Mouse (Mus musculus) bone marrow, adult 2 months (tissue): ENCODE measurements at regions not wholly inside any gene's neighbourhood (a gene's known extent, or its start where the extent isn't known, plus 50 kb on each side); places are given as distances from the start of the nearest gene placed in this dataset.
"Not testable (repeated sequence)": the region's sequence is repeated elsewhere in the genome, so short reads cannot be mapped to it uniquely, and the experiment has no call there.

Experiments
- H3K27ac ChIP-seq: fragments of 200-500 bp; 2 replicates; pipeline ENCODE4 v1.5.1; 2012; ENCODE audit warnings: low read depth, mild to moderate bottlenecking, control low read depth, inconsistent platforms, low read length; ENCODE audit not compliant: control insufficient read depth, poor library complexity, insufficient read depth
- H3K4me1 ChIP-seq: fragments of 200-500 bp; 2 replicates; pipeline ENCODE4 v1.6.1; 2011; ENCODE audit warnings: low read length; ENCODE audit not compliant: control insufficient read depth, insufficient read depth
- H3K4me3 ChIP-seq: fragments of 200-500 bp; replicated peaks from 2 replicates; pipeline ENCODE3; 2011; ENCODE audit warnings: mild to moderate bottlenecking, low read depth, low read length, control low read depth; ENCODE audit not compliant: control insufficient read depth
- CTCF ChIP-seq: fragments of 200-500 bp; IDR thresholded peaks from 2 replicates; pipeline ENCODE4 v1.5.1; 2011; ENCODE audit warnings: low read length, control low read depth; ENCODE audit not compliant: control insufficient read depth, insufficient read depth
- POLR2A ChIP-seq: fragments of 200-500 bp; IDR thresholded peaks from 2 replicates; pipeline ENCODE4 v1.6.1; 2011; ENCODE audit warnings: low read depth, mild to moderate bottlenecking, control low read depth, low read length, borderline replicate concordance; ENCODE audit not compliant: control insufficient read depth
- WGBS: fragments of 180-500 bp; shearing (Covaris S2); methylation state at CpG from one replicate; pipeline ENCODE4 v1.1.7; 2018; 5-methylcytosine and 5-hydroxymethylcytosine counted together

DNA sequence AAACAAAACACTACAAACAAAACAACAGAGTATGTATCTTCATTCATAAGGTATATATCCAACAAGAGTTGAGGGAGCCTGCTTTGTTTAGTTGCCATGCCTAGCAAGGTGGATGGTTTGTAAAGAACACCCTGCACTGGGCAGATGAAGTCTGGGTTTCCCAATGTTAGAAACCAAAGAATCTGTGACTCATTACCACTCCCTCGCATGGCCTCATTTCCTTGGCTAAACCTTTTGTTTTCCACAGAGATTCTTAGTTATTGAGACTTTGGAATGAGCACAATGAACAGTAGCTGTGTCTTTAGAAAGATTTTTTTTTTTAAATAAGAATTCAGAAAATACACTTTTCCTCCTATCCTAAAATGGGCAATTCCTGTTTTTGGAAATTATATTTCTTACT is 151.3 kb upstream of the Dmrta1 start:
- 53% methylated on average over 1 of the region's 1 CpGs for WGBS
- no peak overlapping the region for H3K4me3 ChIP-seq
- no peaks in the 10 kb centered on the region for H3K4me1 ChIP-seq
- TF ChIP-seq POLR2A, result no peak
- no peak for TF ChIP-seq CTCF
- H3K27ac ChIP-seq, result no peak overlapping the region

DNA sequence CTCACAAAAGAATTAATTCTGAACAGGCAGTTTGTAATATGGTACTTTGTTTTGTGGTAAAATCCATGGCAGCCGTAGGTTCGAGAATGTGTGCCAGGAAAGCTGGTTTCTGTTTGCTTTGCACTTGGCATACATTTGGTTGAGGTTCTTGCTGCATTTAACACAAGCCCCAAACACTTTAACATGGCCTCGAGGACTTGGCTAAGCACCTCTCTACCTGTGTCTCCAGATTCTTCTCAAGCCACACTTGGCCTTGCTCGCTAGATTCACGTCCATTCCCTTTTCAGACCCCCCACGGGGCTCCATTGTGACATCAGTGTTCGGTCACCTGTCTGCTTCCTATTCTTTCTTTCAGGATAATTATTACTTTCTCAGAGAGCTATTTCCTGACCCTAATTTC is 151.9 kb upstream of the Dmrta1 start:
- TF ChIP-seq POLR2A (no peak), CTCF (no peak)
- WGBS, result 77% methylated on average over 7 of the region's 7 CpGs
- no peak overlapping the region for H3K27ac ChIP-seq

DNA sequence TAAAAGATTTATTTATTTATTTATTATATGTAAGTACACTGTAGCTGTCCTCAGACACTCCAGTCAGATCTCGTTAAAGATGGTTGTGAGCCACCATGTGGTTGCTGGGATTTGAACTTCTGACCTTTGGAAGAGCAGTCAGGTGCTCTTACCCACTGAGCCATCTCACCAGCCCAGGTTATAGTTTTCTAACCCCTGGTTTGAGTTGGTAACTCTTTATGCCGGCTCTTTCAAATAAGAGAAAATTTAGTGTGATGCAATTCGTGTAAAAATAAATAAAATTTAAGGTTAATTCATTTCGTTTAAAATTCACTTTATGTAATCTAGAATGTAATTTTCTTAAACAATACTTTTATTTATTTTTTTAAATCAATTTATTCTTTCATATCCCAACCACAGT is 153.7 kb upstream of the Dmrta1 start:
- H3K27ac ChIP-seq, H3K4me1 ChIP-seq, H3K4me3 ChIP-seq: not testable (repeated sequence)
- 42% methylated on average over 4 of the region's 4 CpGs for WGBS

More for the DNA sequence above, 151.9 kb upstream of the Dmrta1 start:
- no peak overlapping the region for H3K4me3 ChIP-seq
- H3K4me1 ChIP-seq, result no peaks in the 10 kb centered on the region

DNA sequence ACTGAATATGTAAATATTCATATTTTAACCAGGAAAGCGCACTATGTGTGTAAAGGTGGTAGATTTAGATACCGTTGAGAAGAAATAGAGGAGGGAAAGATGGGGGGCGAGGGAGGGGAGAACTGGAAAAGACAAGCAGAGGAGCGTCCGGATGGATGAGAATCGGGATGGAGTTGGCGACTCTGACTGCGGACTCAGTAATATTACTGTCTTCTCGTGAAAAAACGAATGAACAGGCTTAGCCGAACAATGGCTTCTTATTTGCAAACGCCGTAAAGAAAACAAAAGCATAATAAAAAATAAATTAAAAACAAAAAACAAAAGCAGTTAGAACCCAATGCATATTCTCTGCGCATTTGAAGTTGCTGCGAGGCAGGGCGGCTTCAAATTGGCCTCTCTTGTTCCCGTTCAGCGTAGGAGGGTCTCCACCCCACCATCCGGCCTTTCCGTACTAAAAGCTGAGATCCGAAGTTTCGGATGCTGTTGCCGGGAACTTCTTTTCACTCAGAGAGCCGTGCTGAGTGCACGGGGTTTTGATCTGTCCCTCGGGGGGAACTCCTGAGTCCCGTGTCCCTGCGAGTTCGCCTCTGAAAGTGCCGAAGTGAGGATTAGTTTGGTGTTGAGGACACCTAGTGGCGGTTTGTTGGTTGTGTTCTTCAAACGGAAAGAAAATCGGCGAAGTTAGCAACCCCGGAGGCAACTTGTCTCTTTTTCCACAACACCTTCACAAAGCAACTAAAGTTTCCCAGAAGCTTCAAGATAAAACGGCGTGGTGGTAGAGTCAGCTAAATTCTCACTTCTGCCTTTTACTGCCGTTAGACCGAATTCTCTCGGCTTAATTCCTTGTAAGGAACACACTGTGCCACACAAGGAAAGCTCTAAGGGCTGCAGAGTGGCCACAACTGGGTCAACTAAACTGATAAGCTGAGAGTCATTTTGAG is 154.7 kb upstream of the Dmrta1 start:
- Histone ChIP-seq H3K4me1 (no peaks in the 10 kb centered on the region), H3K4me3 (peak overlapping the region; percentile 19), H3K27ac (no peak overlapping the region)
- TF ChIP-seq POLR2A, result no peak
- TF ChIP-seq CTCF, result peak; percentile 65
- 2% methylated on average over 40 of the region's 40 CpGs for WGBS

DNA sequence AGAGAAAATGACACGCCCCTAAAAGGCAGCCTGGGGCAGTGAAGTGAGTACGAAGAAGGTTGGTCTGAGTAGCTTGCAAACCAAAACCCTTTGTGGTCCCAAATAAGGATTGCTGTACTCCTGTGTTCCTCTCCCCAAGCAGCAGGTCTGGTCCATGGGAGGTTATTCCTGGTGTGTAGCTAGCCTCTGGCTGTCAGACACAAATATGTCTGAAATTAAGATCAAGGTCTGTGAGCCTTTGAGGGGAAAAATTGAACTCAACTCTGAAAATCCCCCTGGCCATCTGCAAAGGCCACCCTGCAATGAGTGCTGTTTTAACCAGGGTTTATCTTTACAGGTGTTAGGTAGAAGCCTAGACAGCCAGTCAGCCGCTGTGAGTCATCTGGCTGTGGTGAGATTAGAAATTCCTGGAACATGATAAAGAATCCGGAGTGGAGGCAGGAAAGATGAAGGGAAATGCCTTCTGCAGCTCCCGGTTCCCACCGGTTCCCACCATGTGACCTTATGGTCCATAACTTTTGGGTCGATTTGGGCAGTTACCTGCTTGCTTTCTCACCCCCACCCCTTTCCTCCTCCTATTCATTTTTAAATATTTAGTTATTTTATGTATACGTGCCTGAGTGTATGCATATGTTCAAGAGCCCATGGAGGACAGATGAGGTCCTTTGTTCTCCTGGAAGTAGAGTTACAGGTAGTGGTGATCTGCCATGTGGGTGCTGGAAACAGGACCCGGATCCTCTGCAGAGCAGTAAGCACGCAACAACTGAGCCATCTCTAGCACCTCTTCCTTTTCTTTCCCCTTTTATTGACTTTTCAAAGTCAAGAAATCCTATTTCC is 155.6 kb upstream of the Dmrta1 start:
- no peak overlapping the region for H3K27ac ChIP-seq
- TF ChIP-seq CTCF (no peak), POLR2A (no peak)

DNA sequence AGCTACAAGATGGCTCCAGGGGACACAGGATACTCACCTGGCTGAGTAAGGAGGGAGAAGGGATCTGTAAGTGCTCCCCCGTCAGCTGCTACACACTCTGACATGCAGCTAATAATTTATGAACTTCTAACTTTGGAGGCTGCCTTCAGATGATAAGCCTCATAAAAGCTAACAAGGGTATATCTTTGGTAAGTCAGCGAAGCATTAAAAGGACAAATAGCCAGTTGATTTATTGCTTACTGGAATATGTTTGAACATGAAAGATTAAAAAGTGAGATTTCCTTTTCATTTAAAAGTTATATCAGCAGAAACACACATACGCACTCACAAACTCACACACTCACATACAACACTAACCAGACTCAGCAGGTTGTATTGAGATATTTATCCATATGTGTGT is 161.2 kb upstream of the Dmrta1 start:
- WGBS, result 59% methylated on average over 3 of the region's 3 CpGs
- H3K4me1 ChIP-seq, result no peaks in the 10 kb centered on the region; the same call in 1 of the 2 replicates
- H3K27ac ChIP-seq, result no peak overlapping the region
- TF ChIP-seq POLR2A (no peak), CTCF (no peak)
- H3K4me3 ChIP-seq, result no peak overlapping the region

More for the DNA sequence above, 155.6 kb upstream of the Dmrta1 start:
- 19% methylated on average over 10 of the region's 10 CpGs for WGBS
- no peak overlapping the region for H3K4me3 ChIP-seq
- no peaks in the 10 kb centered on the region for H3K4me1 ChIP-seq

DNA sequence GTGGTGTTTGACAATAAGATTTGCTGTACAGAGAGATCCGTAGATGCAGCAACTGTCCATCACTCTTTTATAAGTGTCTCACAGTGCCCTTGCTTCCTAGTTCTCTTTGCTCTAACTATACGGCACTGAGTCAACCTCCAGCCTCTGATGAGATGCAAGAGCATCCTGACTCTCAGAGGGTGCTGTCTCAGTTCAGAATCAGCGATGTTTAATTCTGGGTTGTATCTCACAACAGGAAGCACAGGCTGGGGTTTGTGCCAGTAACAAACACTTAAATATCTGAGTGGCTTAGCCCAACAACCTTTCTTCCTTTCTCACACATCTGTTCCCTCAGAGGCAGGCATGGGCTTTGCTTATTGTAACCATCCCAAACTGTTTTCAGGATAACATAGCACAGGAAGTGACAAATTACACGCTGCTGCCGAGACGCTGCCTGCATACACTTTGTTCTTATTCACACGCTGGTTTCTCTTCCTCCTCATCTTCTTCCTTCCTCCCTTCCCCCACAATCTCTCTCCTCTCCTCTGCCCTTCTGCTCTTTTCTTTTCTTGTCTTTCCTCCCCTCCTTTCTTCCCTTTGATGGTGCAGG is 163.3 kb upstream of the Dmrta1 start:
- no peak for TF ChIP-seq CTCF
- no peak for TF ChIP-seq POLR2A
- no peak overlapping the region for H3K4me3 ChIP-seq
- no peaks in the 10 kb centered on the region; the same call in 1 of the 2 replicates for H3K4me1 ChIP-seq
- H3K27ac ChIP-seq, result no peak overlapping the region
- WGBS, result 17% methylated on average over 7 of the region's 7 CpGs

DNA sequence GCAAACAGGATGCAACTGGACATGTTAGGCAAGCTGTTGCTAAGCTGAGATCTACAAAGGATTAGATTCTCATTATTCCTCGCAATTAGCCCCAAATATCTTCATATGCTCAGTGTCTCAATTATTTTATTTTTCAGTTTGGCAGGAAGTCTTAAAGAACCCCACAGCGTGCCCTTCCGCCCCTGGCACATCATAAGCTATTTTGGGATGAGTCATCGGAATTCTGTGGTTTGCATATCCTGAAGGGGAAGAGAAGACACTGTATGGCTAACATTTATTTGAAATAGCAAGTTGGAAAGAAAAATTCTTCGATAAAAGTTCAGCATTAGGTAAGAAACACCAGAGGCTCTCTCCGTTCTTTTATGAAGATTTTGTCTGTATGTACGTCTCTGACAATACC is 164.3 kb upstream of the Dmrta1 start:
- no peak overlapping the region for H3K27ac ChIP-seq
- WGBS, result 28% methylated on average over 7 of the region's 7 CpGs
- H3K4me3 ChIP-seq, result no peak overlapping the region
- no peaks in the 10 kb centered on the region; the same call in 1 of the 2 replicates for H3K4me1 ChIP-seq
- TF ChIP-seq POLR2A, result no peak
- no peak for TF ChIP-seq CTCF
